Mouse (Mus musculus) frontal cortex, postnatal 25 days (tissue): Measurements from ENCODE around the gene Cd86.

Source experiments
- DNase-seq, 2 experiments: peaks; one replicate each; pipeline ENCODE4 v3.0.0; 2022; ENCODE audit warnings: low spot score in 2 of 2

The Cd86 gene

DNA sequence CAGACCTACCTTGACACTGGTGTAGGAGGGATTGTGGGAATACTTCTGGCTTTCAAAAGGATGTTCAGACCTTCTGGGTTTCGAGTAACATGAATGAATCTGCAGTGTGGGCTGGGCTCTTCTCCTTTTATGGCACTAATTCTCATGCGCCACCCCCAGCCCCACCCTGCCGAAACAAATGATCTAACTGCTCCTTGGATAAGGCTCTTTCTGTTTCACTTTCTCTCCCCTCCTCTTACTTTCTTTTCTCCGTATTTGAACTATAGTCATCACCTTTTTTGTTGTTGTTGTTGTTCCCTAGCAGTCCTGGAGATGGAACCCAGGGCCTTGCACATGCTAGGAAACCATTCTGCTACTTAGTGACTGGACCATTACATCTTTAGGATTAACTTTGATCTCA is 67.6 kb downstream of the Cd86 start:
- DNase-seq, result no peak

- no peak for DNase-seq
These were observed 69.0 kb downstream of the Cd86 start for GRCm38 (mm10) chr16:36596671-36597410.

- DNase-seq, result no peak
These were observed 76.0 kb downstream of the Cd86 start for GRCm38 (mm10) chr16:36589898-36590297.

DNA sequence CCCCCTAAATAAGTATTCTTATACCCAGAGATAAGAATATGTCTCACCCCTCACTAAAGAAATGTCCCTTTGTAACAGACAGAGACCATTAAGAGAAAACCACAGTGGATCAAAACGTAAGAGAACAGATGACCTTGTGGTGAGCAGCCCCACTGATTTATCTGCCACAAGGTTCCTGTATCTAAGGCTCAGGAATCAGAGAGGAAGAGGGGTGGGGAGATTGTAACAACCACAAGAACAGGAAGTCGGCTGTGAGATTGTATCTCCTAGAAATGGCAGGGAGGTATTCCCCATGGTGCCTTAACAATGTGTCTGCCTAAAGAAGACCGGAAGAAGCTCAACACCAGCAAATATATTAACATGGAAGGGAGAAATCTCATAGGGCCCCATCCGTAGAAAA is 77.9 kb downstream of the Cd86 start:
- DNase-seq, result no peak

- no peak for DNase-seq
These were observed 83.8 kb downstream of the Cd86 start for GRCm38 (mm10) chr16:36582073-36582472.

GRCm38 (mm10) chr16:36571942-36572341 is 93.9 kb downstream of the Cd86 start:
- DNase-seq, result no peak

GRCm38 (mm10) chr16:36561386-36562338 is 104.2 kb downstream of the Cd86 start, which contains the start of gene Casr:
Gene Casr, minus strand, starts transcription at chr16:36562141.
- no peak for DNase-seq

GRCm38 (mm10) chr16:36559573-36559972 is 106.3 kb downstream of the Cd86 start:
- no peak for DNase-seq

DNA sequence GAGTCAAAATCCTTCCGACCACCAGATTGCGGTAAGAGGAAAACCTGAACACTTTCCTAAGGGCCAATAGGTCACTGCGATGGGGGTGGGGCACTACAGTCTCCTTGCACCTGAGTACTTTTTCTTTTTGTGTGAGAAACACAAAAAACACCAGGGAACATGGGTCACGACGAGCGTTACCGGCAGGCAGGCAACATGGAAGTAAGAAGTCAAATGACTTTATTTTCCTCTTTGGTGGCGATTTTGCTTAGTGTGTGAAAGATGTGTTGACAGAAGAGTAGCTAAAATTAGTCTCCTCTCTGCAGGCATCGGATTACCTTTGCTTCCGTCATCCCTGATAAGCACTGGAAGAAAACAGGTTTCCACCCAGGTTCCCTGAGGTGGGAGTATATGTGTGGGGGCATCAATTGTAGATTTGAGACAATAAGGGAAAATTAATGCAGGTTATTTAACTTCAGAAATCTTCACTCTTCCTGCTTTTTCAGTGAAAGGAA is 110.2 kb downstream of the Cd86 start:
- DNase-seq, result no peak
